Mouse (Mus musculus): ENCODE measurements around the gene Cmas. TPM values are rescaled to one million over a fixed set of nuclear protein-coding genes. Genes with fewer than 3 reads are reported as not detected.
A peak's percentile ranks its signal among the peaks of the same experiment; 100 is the strongest.

Gene Cmas
- polyA plus RNA-seq, 2 experiments: 54.5 to 88.7 TPM

DNA sequence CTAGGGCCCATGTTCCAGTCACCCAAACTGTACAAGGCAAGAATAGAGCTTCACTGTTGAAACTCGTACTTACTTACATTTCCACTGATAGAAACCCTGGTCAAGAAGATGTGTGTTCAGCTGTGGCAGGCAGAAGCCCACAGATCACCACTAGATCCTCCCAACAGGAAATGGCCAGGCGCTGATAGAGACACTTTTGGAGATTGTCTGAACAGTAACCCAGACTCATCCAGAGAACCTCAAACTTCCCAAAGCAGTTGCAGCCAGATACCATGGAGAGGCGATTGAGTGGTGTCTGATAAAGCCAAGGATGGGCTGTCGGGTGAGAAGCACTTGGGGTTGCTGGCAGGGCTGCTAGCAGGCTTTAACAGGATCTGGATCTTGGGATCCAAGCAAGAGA lies 20.4 kb downstream of the Cmas start:
- Histone ChIP-seq H3K9me3 (ENCODE audit: control insufficient read depth, low read length) (no peaks in the 10 kb centered on the region), H3K36me3 (ENCODE audit: control insufficient read depth, insufficient read depth, low read length) (peaks cover 32% of the 10 kb centered on the region), H3K27me3 (ENCODE audit: control insufficient read depth, insufficient read depth, low read length) (no peaks in the 10 kb centered on the region), H3K4me2 (replicated peaks; ENCODE audit: low read depth, low read length, severe bottlenecking) (no peak overlapping the region), H3K4me3 (replicated peaks; ENCODE audit: low read length) (no peak overlapping the region), H3K9ac (ENCODE audit: low read depth, low read length, severe bottlenecking) (no peak overlapping the region), H3K27ac (replicated peaks; ENCODE audit: low read depth, low read length) (no peak overlapping the region), H3K4me1 (ENCODE audit: control insufficient read depth, insufficient read depth, low read length) (no peaks in the 10 kb centered on the region)
- TF ChIP-seq POLR2A (IDR thresholded peaks at IDR 0.05; ENCODE audit: borderline replicate concordance, extremely low read depth, insufficient read depth, insufficient read length): no peak
- no peak for DNase-seq (ENCODE audit: low spot score)
- ATAC-seq (ENCODE audit: low FRiP score, low read depth): no peak
- 92% methylated on average over 4 of the region's 4 CpGs for WGBS

DNA sequence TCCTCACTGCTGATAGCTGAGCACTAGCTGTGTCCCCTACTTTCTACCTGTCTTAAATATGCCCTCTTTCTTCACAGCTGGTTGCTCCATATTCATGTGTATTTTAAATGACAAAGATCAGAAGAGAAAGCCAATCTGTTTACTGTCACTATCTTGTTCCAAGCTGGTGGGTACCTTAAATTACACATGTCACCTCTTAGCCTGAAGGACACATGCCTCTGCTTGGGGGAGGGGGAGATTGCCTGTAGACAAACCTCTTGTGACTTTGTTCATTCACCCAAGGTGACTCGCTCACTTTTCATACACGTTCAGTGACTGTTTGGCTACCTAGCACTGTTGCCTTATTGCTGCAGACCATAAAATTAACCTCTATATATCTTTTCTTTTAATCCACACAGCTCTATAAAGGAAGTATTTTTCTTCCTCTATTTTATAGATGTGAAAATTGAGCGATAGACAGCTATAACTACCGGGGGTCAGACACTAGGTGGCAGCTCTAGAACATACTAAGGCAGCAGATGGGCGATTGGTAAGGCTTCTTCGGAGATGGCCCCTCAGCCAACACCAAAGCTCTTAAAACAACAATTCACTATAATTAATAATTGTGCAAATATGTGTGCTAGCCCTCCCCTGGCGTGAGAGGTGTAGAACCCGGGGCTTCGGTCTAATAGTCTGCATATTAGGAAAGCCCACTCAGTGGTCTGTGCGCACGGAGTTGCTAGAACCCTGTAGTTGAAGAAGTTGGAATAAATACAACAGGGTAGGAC lies 22.7 kb downstream of the Cmas start:
- H3K27me3 ChIP-seq (ENCODE audit: control insufficient read depth, insufficient read depth, low read length): no peaks in the 10 kb centered on the region
- no peak overlapping the region for H3K27ac ChIP-seq (replicated peaks; ENCODE audit: low read depth, low read length)
- H3K9ac ChIP-seq (ENCODE audit: low read depth, low read length, severe bottlenecking): no peak overlapping the region
- H3K9me3 ChIP-seq (ENCODE audit: control insufficient read depth, low read length): no peaks in the 10 kb centered on the region
- 59% methylated on average over 11 of the region's 11 CpGs for WGBS
- no peak for TF ChIP-seq POLR2A (IDR thresholded peaks at IDR 0.05; ENCODE audit: borderline replicate concordance, extremely low read depth, insufficient read depth, insufficient read length)
- ATAC-seq (ENCODE audit: low FRiP score, low read depth): no peak
- peaks cover 9% of the 10 kb centered on the region for H3K36me3 ChIP-seq (ENCODE audit: control insufficient read depth, insufficient read depth, low read length)
- no peak overlapping the region for H3K4me2 ChIP-seq (replicated peaks; ENCODE audit: low read depth, low read length, severe bottlenecking)
- no peak overlapping the region for H3K4me3 ChIP-seq (replicated peaks; ENCODE audit: low read length)
- no peaks in the 10 kb centered on the region for H3K4me1 ChIP-seq (ENCODE audit: control insufficient read depth, insufficient read depth, low read length)
- DNase-seq (ENCODE audit: low spot score): peak; percentile 75

GRCm38 (mm10) chr6:142779812-142780573 lies 23.5 kb downstream of the Cmas start:
- 76% methylated on average over 14 of the region's 14 CpGs for WGBS
- H3K36me3 ChIP-seq (ENCODE audit: control insufficient read depth, insufficient read depth, low read length): peaks cover 2% of the 10 kb centered on the region
- no peak overlapping the region for H3K27ac ChIP-seq (replicated peaks; ENCODE audit: low read depth, low read length)
- no peaks in the 10 kb centered on the region for H3K9me3 ChIP-seq (ENCODE audit: control insufficient read depth, low read length)
- ATAC-seq (ENCODE audit: low FRiP score, low read depth) (no peak), DNase-seq (ENCODE audit: low spot score) (no peak)
- no peak overlapping the region for H3K9ac ChIP-seq (ENCODE audit: low read depth, low read length, severe bottlenecking)
- no peaks in the 10 kb centered on the region for H3K27me3 ChIP-seq (ENCODE audit: control insufficient read depth, insufficient read depth, low read length)
- no peak for TF ChIP-seq POLR2A (IDR thresholded peaks at IDR 0.05; ENCODE audit: borderline replicate concordance, extremely low read depth, insufficient read depth, insufficient read length)
- no peak overlapping the region for H3K4me3 ChIP-seq (replicated peaks; ENCODE audit: low read length)
- H3K4me1 ChIP-seq (ENCODE audit: control insufficient read depth, insufficient read depth, low read length): no peaks in the 10 kb centered on the region
- no peak overlapping the region for H3K4me2 ChIP-seq (replicated peaks; ENCODE audit: low read depth, low read length, severe bottlenecking)

DNA sequence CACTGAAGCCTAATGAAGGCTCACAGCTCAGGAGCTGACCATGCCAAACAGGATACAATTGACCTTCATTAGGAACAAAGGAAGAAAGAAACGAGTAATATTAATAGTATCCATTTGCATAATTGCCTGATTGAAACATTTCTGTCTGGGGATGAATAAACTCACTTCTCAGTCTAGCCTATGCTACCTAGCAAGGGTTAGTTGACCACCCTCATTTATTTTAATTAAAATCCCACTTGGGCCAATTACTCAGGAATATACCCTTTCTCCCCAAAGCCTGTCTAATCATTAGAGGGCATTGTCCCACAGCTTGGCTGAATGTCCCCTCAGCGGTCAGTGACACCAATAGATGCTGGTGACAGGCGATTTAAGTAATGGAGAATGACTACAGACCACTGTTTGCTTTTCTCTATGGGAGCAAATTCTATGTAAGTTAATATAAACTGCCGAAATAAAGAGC lies 24.1 kb downstream of the Cmas start:
- 79% methylated on average over 4 of the region's 4 CpGs for WGBS
- Histone ChIP-seq H3K9me3 (ENCODE audit: control insufficient read depth, low read length) (no peaks in the 10 kb centered on the region), H3K4me3 (replicated peaks; ENCODE audit: low read length) (no peak overlapping the region), H3K27ac (replicated peaks; ENCODE audit: low read depth, low read length) (no peak overlapping the region), H3K4me2 (replicated peaks; ENCODE audit: low read depth, low read length, severe bottlenecking) (no peak overlapping the region), H3K36me3 (ENCODE audit: control insufficient read depth, insufficient read depth, low read length) (no peaks in the 10 kb centered on the region), H3K4me1 (ENCODE audit: control insufficient read depth, insufficient read depth, low read length) (no peaks in the 10 kb centered on the region), H3K9ac (ENCODE audit: low read depth, low read length, severe bottlenecking) (no peak overlapping the region), H3K27me3 (ENCODE audit: control insufficient read depth, insufficient read depth, low read length) (no peaks in the 10 kb centered on the region)
- ATAC-seq (ENCODE audit: low FRiP score, low read depth) (no peak), DNase-seq (ENCODE audit: low spot score) (no peak)
- no peak for TF ChIP-seq POLR2A (IDR thresholded peaks at IDR 0.05; ENCODE audit: borderline replicate concordance, extremely low read depth, insufficient read depth, insufficient read length)

DNA sequence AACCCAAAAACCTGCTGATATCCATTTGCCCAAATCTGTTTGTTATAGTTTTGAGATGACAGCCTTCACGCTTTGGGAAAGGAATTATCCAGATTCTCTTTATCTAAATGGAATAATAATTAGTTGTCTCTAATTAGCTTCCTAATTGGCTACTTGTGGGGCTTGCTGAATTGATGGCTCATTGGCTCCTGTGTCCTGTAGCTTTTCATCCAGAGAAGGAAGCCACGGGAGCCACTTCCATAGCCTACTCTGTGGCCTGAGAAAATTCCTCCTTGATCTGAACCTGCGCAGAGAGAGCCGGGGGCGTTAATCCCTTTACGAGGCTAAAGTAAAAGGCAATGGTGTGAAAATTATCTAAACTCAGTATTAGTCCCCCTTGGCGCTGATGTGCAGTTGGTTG lies 24.8 kb downstream of the Cmas start:
- no peak for TF ChIP-seq POLR2A (IDR thresholded peaks at IDR 0.05; ENCODE audit: borderline replicate concordance, extremely low read depth, insufficient read depth, insufficient read length)
- no peaks in the 10 kb centered on the region for H3K9me3 ChIP-seq (ENCODE audit: control insufficient read depth, low read length)
- H3K4me3 ChIP-seq (replicated peaks; ENCODE audit: low read length): no peak overlapping the region
- H3K27ac ChIP-seq (replicated peaks; ENCODE audit: low read depth, low read length): no peak overlapping the region
- H3K36me3 ChIP-seq (ENCODE audit: control insufficient read depth, insufficient read depth, low read length): no peaks in the 10 kb centered on the region
- H3K4me2 ChIP-seq (replicated peaks; ENCODE audit: low read depth, low read length, severe bottlenecking): no peak overlapping the region
- no peak overlapping the region for H3K9ac ChIP-seq (ENCODE audit: low read depth, low read length, severe bottlenecking)
- ATAC-seq (ENCODE audit: low FRiP score, low read depth) (no peak), DNase-seq (ENCODE audit: low spot score) (no peak)
- WGBS: 52% methylated on average over 7 of the region's 7 CpGs
- H3K4me1 ChIP-seq (ENCODE audit: control insufficient read depth, insufficient read depth, low read length): no peaks in the 10 kb centered on the region
- no peaks in the 10 kb centered on the region for H3K27me3 ChIP-seq (ENCODE audit: control insufficient read depth, insufficient read depth, low read length)

Measured in limb, embryonic 14.5 days (tissue).